In the genomic region with DNA sequence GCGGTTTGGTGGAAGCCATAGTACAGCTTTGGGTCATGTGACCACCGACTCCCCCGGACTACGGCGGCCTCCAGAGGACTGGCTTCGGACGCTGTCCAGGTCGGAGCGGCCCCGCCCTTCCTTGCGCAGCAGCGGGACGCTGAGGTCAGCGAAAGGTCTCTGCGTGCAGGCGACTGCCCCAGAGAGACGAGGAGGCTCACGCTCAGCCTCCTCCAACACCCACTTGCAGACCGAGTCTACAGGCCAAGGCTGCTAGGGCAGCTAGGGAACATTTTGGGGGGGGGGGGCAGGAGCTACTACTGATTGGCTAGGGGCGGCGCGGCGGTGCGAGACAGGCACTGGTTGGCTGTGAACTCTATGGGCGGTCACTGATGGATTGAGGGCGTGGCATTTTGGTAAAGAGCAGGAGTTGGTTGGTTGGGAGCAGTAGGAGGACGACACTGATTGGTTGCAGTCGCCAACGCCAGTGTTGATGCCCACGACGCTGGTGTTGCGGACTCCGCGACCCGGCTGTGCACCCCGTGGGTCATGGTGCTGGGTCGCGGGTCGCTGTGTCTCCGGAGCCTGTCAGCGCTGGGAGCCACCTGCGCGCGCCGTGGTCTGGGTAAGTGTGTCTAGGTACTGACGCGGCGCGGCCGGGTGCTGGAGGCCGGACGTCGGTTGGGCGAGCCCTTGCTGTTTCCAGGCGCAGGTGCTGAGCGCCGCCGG, we compare ENCODE assay signal across 1 mouse cellular context.
TF ChIP-seq lines count a peak whose summit lies in the region.

Gene Fahd1 (minus strand): TSS at position 300 of the 708 bp plus-strand sequence.

TF ChIP-seq in MEL, 35 proteins besides CTCF, POLR2A, EP300 and RAD21 (continued from another document):
- TF ChIP-seq NRF1 (IDR thresholded peaks at IDR 0.05; ENCODE audit: insufficient read depth, low read depth, low read length, poor library complexity, severe bottlenecking), result no peak
- no peak for TF ChIP-seq SMC3 (IDR thresholded peaks at IDR 0.05; ENCODE audit: low read depth, low read length)
- no peak; the same call in 1 of the 2 replicates for TF ChIP-seq KAT2A (conservative IDR thresholded peaks at IDR 0.05; ENCODE audit: low read depth, low read length)
- no peak for TF ChIP-seq MAFK (IDR thresholded peaks at IDR 0.05; ENCODE audit: borderline replicate concordance, low read depth, low read length)
- no peak for TF ChIP-seq ETS1 (IDR thresholded peaks at IDR 0.05; ENCODE audit: low read depth, low read length)
- peak; percentile 81 for TF ChIP-seq POLR2AphosphoS2 (IDR thresholded peaks at IDR 0.05; ENCODE audit: low read length)
- TF ChIP-seq ZMIZ1 (IDR thresholded peaks at IDR 0.05; ENCODE audit: low read depth, low read length), result peak; percentile 62; the same call in 1 of the 2 replicates
- TF ChIP-seq SIN3A (IDR thresholded peaks at IDR 0.05; ENCODE audit: low read length), result peak; percentile 73
- peak; percentile 95 for TF ChIP-seq USF1 (IDR thresholded peaks at IDR 0.05; ENCODE audit: low read depth, low read length)
- TF ChIP-seq MAX (IDR thresholded peaks at IDR 0.05; ENCODE audit: low read length), result peak; percentile 42; the same call in 1 of the 2 replicates
- TF ChIP-seq ZC3H11A (IDR thresholded peaks at IDR 0.05; ENCODE audit: low read depth, low read length), result no peak
- no peak for TF ChIP-seq JUND (IDR thresholded peaks at IDR 0.05; ENCODE audit: low read depth, low read length)
- TF ChIP-seq MEF2A (IDR thresholded peaks at IDR 0.05; ENCODE audit: extremely low read depth, insufficient replicate concordance, low read depth, low read length, poor library complexity, severe bottlenecking), result no peak
- peak; percentile 67; the same call in 1 of the 2 replicates for TF ChIP-seq UBTF (IDR thresholded peaks at IDR 0.05; ENCODE audit: borderline replicate concordance, insufficient read depth, low read depth, low read length)
